Mouse (Mus musculus): ENCODE measurements at regions not wholly inside any gene's neighbourhood (a gene's known extent, or its start where the extent isn't known, plus 50 kb on each side); places are given as distances from the start of the nearest gene placed in this dataset.

DNA sequence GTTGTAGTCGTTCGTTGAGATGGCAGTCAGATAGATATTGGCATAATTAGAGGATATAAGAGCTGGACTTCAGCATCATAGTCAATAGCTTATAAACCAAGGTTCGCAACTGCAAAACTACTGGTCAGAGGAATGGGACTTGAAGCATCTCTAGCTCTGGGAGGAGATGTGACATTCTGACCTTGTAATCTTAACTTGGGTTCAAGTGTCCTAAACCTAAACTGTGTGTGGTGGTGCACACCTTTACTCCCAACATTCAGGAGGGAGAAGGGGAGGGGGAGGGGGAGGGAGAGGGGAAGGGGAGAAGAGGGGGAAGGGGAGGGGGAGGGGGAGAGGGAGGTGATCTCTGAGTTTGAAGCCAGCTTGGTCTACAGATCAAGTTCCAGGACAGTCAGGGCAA lies 89.1 kb upstream of the Gnai1 start:
- no peak for TF ChIP-seq POLR2A (IDR thresholded peaks at IDR 0.05; ENCODE audit: low read depth, low read length)
- TF ChIP-seq CTCF (conservative IDR thresholded peaks at IDR 0.05; ENCODE audit: insufficient read depth, insufficient read length, low read depth, low read length), result no peak
